In genomic region chr1:51680725-51681124, GRCm38 (mm10) we compare ENCODE assay signal across 26 mouse cellular contexts.
"Had no signal": no experiment of that assay in that cellular context is flagged by ENCODE, and none has a peak within 500 bp of the region (broad histone marks: within the 10 kb centered on the region; RNA-seq: fewer than 3 reads in every experiment).

No protein-coding gene starts in this region.

- H3K4me3 ChIP-seq: heart, adult 2 months; heart, embryonic 12.5 days; hindbrain, embryonic 13.5 days; hindbrain, embryonic 15.5 days; kidney, embryonic 15.5 days; left cerebral cortex, adult 2 months; limb, embryonic 10.5 days; limb, embryonic 12.5 days; liver, embryonic 13.5 days; liver, embryonic 15.5 days had no signal

- H3K9me3 ChIP-seq: hindbrain, embryonic 13.5 days; hindbrain, embryonic 15.5 days; kidney, embryonic 15.5 days; limb, embryonic 10.5 days; limb, embryonic 12.5 days; liver, embryonic 13.5 days; liver, embryonic 15.5 days had no signal

- H3K4me1 ChIP-seq: heart, embryonic 12.5 days; hindbrain, embryonic 13.5 days; hindbrain, embryonic 15.5 days; liver, embryonic 13.5 days; liver, embryonic 15.5 days had no signal

- H3K36me3 ChIP-seq: heart, embryonic 12.5 days; hindbrain, embryonic 13.5 days; hindbrain, embryonic 15.5 days; kidney, embryonic 15.5 days; limb, embryonic 10.5 days; limb, embryonic 12.5 days; liver, embryonic 13.5 days; liver, embryonic 15.5 days had no signal

- ATAC-seq: hindbrain, postnatal 0 days; intestine, embryonic 16.5 days had no signal

- H3K9ac ChIP-seq: heart, embryonic 12.5 days; hindbrain, embryonic 13.5 days; hindbrain, embryonic 15.5 days; kidney, embryonic 15.5 days; limb, embryonic 12.5 days; liver, embryonic 13.5 days; liver, embryonic 15.5 days had no signal

- H3K27me3 ChIP-seq: heart, embryonic 12.5 days; hindbrain, embryonic 13.5 days; hindbrain, embryonic 15.5 days; kidney, embryonic 15.5 days; limb, embryonic 12.5 days; liver, embryonic 13.5 days; liver, embryonic 15.5 days had no signal

- DNase-seq: gastrocnemius, postnatal 14 days; gastrocnemius, postnatal 36 days; heart, adult 11 months; heart, adult 2 months; heart, postnatal 10 days; heart, postnatal 36 days; kidney, adult 11 months; kidney, adult 2 months; kidney, adult 9 months; kidney, postnatal 14 days; kidney, postnatal 36 days; layer of hippocampus, adult 9-11 months; liver; liver, embryonic 13.5 days had no signal

- H3K27ac ChIP-seq: heart, adult 2 months; hindbrain, embryonic 13.5 days; hindbrain, embryonic 15.5 days; hindbrain, postnatal 0 days; kidney, embryonic 15.5 days; kidney, postnatal 0 days; left cerebral cortex, adult 2 months; limb, embryonic 10.5 days; limb, embryonic 12.5 days; liver, embryonic 13.5 days; liver, embryonic 15.5 days had no signal

- H3K4me2 ChIP-seq: heart, embryonic 12.5 days; hindbrain, embryonic 13.5 days; hindbrain, embryonic 15.5 days; kidney, embryonic 15.5 days; limb, embryonic 12.5 days; liver, embryonic 11.5 days; liver, embryonic 13.5 days; liver, embryonic 15.5 days had no signal
